Mouse (Mus musculus) spleen, adult 2 months (tissue): ENCODE measurements around the gene Fsd1. TPM values are rescaled to one million over a fixed set of nuclear protein-coding genes. Genes with fewer than 3 reads are reported as not detected.

ENCODE experiments used
- DNase-seq, 2 experiments: peaks; one replicate each; pipeline versions ENCODE4 v3.0.0 to v3.0.0-alpha.2; 2012 to 2021; ENCODE audit warnings: low spot score in 2 of 2, low read depth in 1 of 2
- H3K27ac ChIP-seq: fragments of 200-500 bp; 2 replicates; pipeline ENCODE4 v1.5.1; 2012; ENCODE audit warnings: low read length, inconsistent platforms; ENCODE audit not compliant: insufficient read depth
- H3K27me3 ChIP-seq: fragments of 200-500 bp; 2 replicates; pipeline ENCODE4 v1.6.1; 2012; ENCODE audit warnings: mild to moderate bottlenecking, moderate library complexity, low read length, inconsistent platforms; ENCODE audit not compliant: control insufficient read depth, insufficient read depth
- H3K36me3 ChIP-seq: fragments of 200-500 bp; 2 replicates; pipeline ENCODE4 v1.6.1; 2012; ENCODE audit warnings: mild to moderate bottlenecking, low read length, inconsistent platforms; ENCODE audit not compliant: control insufficient read depth, insufficient read depth
- H3K4me1 ChIP-seq: fragments of 200-500 bp; 2 replicates; pipeline ENCODE4 v1.6.1; 2011; ENCODE audit warnings: inconsistent platforms; ENCODE audit not compliant: control insufficient read depth, insufficient read depth, insufficient read length
- H3K4me3 ChIP-seq: fragments of 200-500 bp; 2 replicates; pipeline ENCODE4 v1.5.1; 2011; ENCODE audit warnings: mild to moderate bottlenecking, inconsistent platforms; ENCODE audit not compliant: insufficient read depth, insufficient read length; ENCODE audit errors: extremely low read depth
- CTCF ChIP-seq: fragments of 200-500 bp; IDR thresholded peaks from 2 replicates; pipeline ENCODE4 v1.5.1; 2011; ENCODE audit warnings: mild to moderate bottlenecking, inconsistent platforms; ENCODE audit not compliant: insufficient read depth, insufficient read length, insufficient replicate concordance; ENCODE audit errors: extremely low read depth
- POLR2A ChIP-seq: fragments of 200-500 bp; IDR thresholded peaks from 2 replicates; pipeline ENCODE4 v1.6.1; 2011; ENCODE audit warnings: low read depth, low read length, inconsistent platforms
- WGBS: fragments of 180-500 bp; shearing (Covaris S2); methylation state at CpG from one replicate; pipeline ENCODE4 v1.1.7; 2018; 5-methylcytosine and 5-hydroxymethylcytosine counted together
- polyA plus RNA-seq: library from polyadenylated mRNA; depleted of rRNA; stranded (reverse); fragments of >200 nt; gene quantifications from 2 replicates; pipeline ENCODE4 v1.2.3, GENCODE M21; 2012

Gene Fsd1
- polyA plus RNA-seq, 1 experiment: 0.07 TPM

- peak in 1 of 2 experiments; percentile 67 for DNase-seq
- Histone ChIP-seq H3K4me1 (peaks cover 7% of the 10 kb centered on the region; the same call in 1 of the 2 replicates), H3K27ac (no peak overlapping the region), H3K27me3 (no peaks in the 10 kb centered on the region), H3K4me3 (no peak overlapping the region), H3K36me3 (peaks cover 3% of the 10 kb centered on the region; the same call in 1 of the 2 replicates)
- TF ChIP-seq CTCF: peak; percentile 87
- no peak for TF ChIP-seq POLR2A
- WGBS: 32% methylated on average over 9 of the region's 9 CpGs
These were observed 29.1 kb upstream of the Fsd1 start for GRCm38 (mm10) chr17:55957168-55957567.

- peaks cover 3% of the 10 kb centered on the region; the same call in 1 of the 2 replicates for H3K36me3 ChIP-seq
- no peaks in the 10 kb centered on the region for H3K27me3 ChIP-seq
- H3K4me3 ChIP-seq: peak overlapping the region; percentile 95; the same call in 1 of the 2 replicates
- 82% methylated on average over 13 of the region's 13 CpGs for WGBS
- no peak for DNase-seq
- TF ChIP-seq CTCF (no peak), POLR2A (no peak)
- peaks cover 7% of the 10 kb centered on the region; the same call in 1 of the 2 replicates for H3K4me1 ChIP-seq
- peak overlapping the region; percentile 95 for H3K27ac ChIP-seq
These were observed 28.4 kb upstream of the Fsd1 start for GRCm38 (mm10) chr17:55957726-55958583.

GRCm38 (mm10) chr17:55958584-55958886 lies 27.8 kb upstream of the Fsd1 start:
- peaks cover 4% of the 10 kb centered on the region; the same call in 1 of the 2 replicates for H3K36me3 ChIP-seq
- peak overlapping the region; percentile 95; the same call in 1 of the 2 replicates for H3K4me3 ChIP-seq
- DNase-seq: no peak
- WGBS: 46% methylated on average over 2 of the region's 2 CpGs
- H3K4me1 ChIP-seq: peaks cover 7% of the 10 kb centered on the region; the same call in 1 of the 2 replicates
- H3K27me3 ChIP-seq: no peaks in the 10 kb centered on the region
- H3K27ac ChIP-seq: peak overlapping the region; percentile 95
- TF ChIP-seq CTCF: no peak
- TF ChIP-seq POLR2A: no peak

- WGBS: under 1% methylated on average over 46 of the region's 46 CpGs
- Histone ChIP-seq H3K27ac (peak within 1 kb of the TSS; percentile 95), H3K27me3 (no peaks in the 10 kb centered on the region), H3K36me3 (peaks cover 6% of the 10 kb centered on the region; the same call in 1 of the 2 replicates), H3K4me3 (peak within 1 kb of the TSS; percentile 95), H3K4me1 (peaks cover 6% of the 10 kb centered on the region; the same call in 1 of the 2 replicates)
- DNase-seq: peak; percentile 85 to 95
- TF ChIP-seq POLR2A: peak; percentile 39
- no peak for TF ChIP-seq CTCF
These were observed 27.2 kb upstream of the Fsd1 start, which contains the start of gene Yju2 for GRCm38 (mm10) chr17:55958918-55959728. Gene Yju2 (plus strand): TSS chr17:55959099.

GRCm38 (mm10) chr17:55959946-55960740 lies 26.2 kb upstream of the Fsd1 start:
- no peaks in the 10 kb centered on the region for H3K27me3 ChIP-seq

GRCm38 (mm10) chr17:55960791-55961190 lies 25.5 kb upstream of the Fsd1 start:
- no peak overlapping the region for H3K27ac ChIP-seq
- no peak overlapping the region for H3K4me3 ChIP-seq
- H3K36me3 ChIP-seq: peaks cover 16% of the 10 kb centered on the region
- no peak for DNase-seq
- H3K27me3 ChIP-seq: no peaks in the 10 kb centered on the region
- peaks cover 5% of the 10 kb centered on the region; the same call in 1 of the 2 replicates for H3K4me1 ChIP-seq
- TF ChIP-seq CTCF (no peak), POLR2A (no peak)

More at GRCm38 (mm10) chr17:55959946-55960740, 26.2 kb upstream of the Fsd1 start:
- WGBS: 77% methylated on average over 10 of the region's 10 CpGs
- no peak overlapping the region for H3K27ac ChIP-seq
- H3K4me3 ChIP-seq: no peak overlapping the region
- no peak for DNase-seq
- H3K4me1 ChIP-seq: peaks cover 5% of the 10 kb centered on the region; the same call in 1 of the 2 replicates
- no peak for TF ChIP-seq POLR2A
- TF ChIP-seq CTCF: no peak
- H3K36me3 ChIP-seq: peaks cover 12% of the 10 kb centered on the region
